ENCODE assay signal across 8 mouse cellular contexts in genomic region chr9:50528293-50528892, GRCm38 (mm10). TPM values are rescaled to one million over a fixed set of nuclear protein-coding genes. Genes with fewer than 3 reads are reported as not detected.
DNase-seq lines count a peak whose midpoint lies in the region; ATAC-seq lines count a peak whose summit lies in the region.

Gene Pts (minus strand): TSS chr9:50528724.

- H3K9ac ChIP-seq in hindbrain, embryonic 16.5 days (ENCODE audit: low read depth, low read length), result peak within 1 kb of the TSS; percentile 79

- H3K27ac ChIP-seq in hindbrain, embryonic 16.5 days (ENCODE audit: low read depth, low read length), result peak within 1 kb of the TSS; percentile 87
- H3K27ac ChIP-seq in macrophage, result peak within 1 kb of the TSS; percentile 19; the same call in 1 of the 2 replicates

- H3K4me3 ChIP-seq in hindbrain, embryonic 16.5 days (ENCODE audit: low read length), result peak within 1 kb of the TSS; percentile 74
- H3K4me3 ChIP-seq in macrophage (ENCODE audit: inconsistent target), result peak within 1 kb of the TSS; percentile 47

- peak; percentile 99 for ATAC-seq in hindbrain, embryonic 16.5 days

- WGBS in hindbrain, embryonic 16.5 days, result 1% methylated on average over 50 of the region's 54 CpGs
- under 1% methylated on average over 54 of the region's 54 CpGs for WGBS in macrophage (ENCODE audit: missing documents)

- peaks cover 17% of the 10 kb centered on the region; the same call in 1 of the 2 replicates for H3K79me2 ChIP-seq in macrophage (ENCODE audit: inconsistent target)

- H3K4me2 ChIP-seq in hindbrain, embryonic 16.5 days (ENCODE audit: low read length), result peak within 1 kb of the TSS; percentile 66

- H3K27me3 ChIP-seq in hindbrain, embryonic 16.5 days (replicated peaks; ENCODE audit: control insufficient read depth, insufficient read depth, low read length), result no peaks in the 10 kb centered on the region

- peaks cover 10% of the 10 kb centered on the region for H3K4me1 ChIP-seq in hindbrain, embryonic 16.5 days (ENCODE audit: control insufficient read depth, insufficient read depth, low read depth, low read length)

- H3K36me3 ChIP-seq in hindbrain, embryonic 16.5 days (ENCODE audit: control insufficient read depth, insufficient read depth, low read length), result no peaks in the 10 kb centered on the region
- H3K36me3 ChIP-seq in macrophage (ENCODE audit: inconsistent target), result peaks cover 18% of the 10 kb centered on the region

- H3K9me3 ChIP-seq in hindbrain, embryonic 16.5 days (ENCODE audit: control insufficient read depth, low read length), result no peaks in the 10 kb centered on the region

- peak; percentile 97 for DNase-seq in T-cell, adult 2 months (ENCODE audit: low spot score)
- peak; percentile 96 to 98 for DNase-seq in cerebellum, postnatal 36 days
- peak; percentile 97 for DNase-seq in gastrocnemius, adult 18-20 months (ENCODE audit: low spot score)
- DNase-seq in left cerebral cortex, adult 18-20 months (ENCODE audit: low spot score in 2 of 2), result peak; percentile 96 to 97
- DNase-seq in right cerebral cortex, adult 18-20 months, result peak; percentile 98
- DNase-seq in urinary bladder, postnatal 10 days (ENCODE audit: low spot score), result peak; percentile 94

RNA-seq across cellular contexts. Expression of gene Pts, which starts in this region (rescaled TPM):
- total RNA-seq in gastrocnemius, adult 18-20 months (2021), result 10 to 100 TPM; 11.0 to 12.2 TPM
- polyA plus RNA-seq in hindbrain, embryonic 16.5 days (2015; fragmentation: Nextera tagmentation; extraction: Ambion mirVana), result 95.6 and 113 TPM in 2 replicates
- 10 to 100 TPM; 24.9 to 27.4 TPM for total RNA-seq in left cerebral cortex, adult 18-20 months (2021)
- total RNA-seq in macrophage (2018; cell fraction: chromatin; rRNA removed), result 100 to 1,000 TPM in 8 of 26 experiments, 10 to 100 TPM in 18; 25.2 to 139 (median 70.7) TPM
- 10 to 100 TPM; 34.1 to 70.9 (median 47.9) TPM for total RNA-seq in macrophage (2018; cell fraction: cytosol; rRNA removed)
- 100 to 1,000 TPM in 4 of 26 experiments, 10 to 100 TPM in 22; 25.2 to 114 (median 53.9) TPM for total RNA-seq in macrophage (2018; cell fraction: nucleus; rRNA removed)
- 36.6 to 64.4 TPM (median 48.4 TPM) in 3 replicates for polyA plus RNA-seq in macrophage (2018)

Comparison
In these comparisons a context has a peak if more than half of its experiments do, and no peak if none do; other contexts are left out.
1. Peak in every context shown above with its lines: DNase-seq, ATAC-seq, H3K4me3 ChIP-seq and H3K27ac ChIP-seq.